Mouse (Mus musculus) olfactory bulb, adult 2 months (tissue): ENCODE results near the gene Ctrb1.

Experiments used
- CTCF ChIP-seq: fragments of 200-500 bp; IDR thresholded peaks from 2 replicates; pipeline ENCODE4 v1.5.1; 2012; ENCODE audit warnings: low read depth, mild to moderate bottlenecking, low read length, moderate library complexity; ENCODE audit not compliant: insufficient read depth
- POLR2A ChIP-seq: fragments of 200-500 bp; IDR thresholded peaks from 2 replicates; pipeline ENCODE4 v1.6.1; 2012; ENCODE audit warnings: mild to moderate bottlenecking, low read depth, low read length, moderate library complexity; ENCODE audit not compliant: insufficient read depth

DNA sequence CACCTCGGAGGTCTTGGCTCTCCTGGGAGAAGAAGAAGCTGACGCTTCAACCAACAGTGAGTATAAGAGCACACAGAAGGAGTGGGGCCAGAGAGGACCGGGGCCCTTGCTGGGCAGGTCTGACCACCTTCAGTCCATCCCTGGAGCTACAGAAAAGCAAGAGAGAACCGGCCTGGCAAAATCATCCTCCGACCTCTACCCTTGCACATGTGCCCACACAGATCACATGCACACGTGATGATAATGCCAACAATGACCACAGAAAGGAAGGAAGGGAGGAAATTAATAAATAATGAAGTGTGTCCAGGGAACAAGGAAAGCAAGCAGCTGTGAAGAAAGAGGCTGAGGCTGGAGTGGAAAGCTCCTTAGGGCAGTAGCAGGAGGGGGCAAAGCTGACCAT lies 48.1 kb upstream of the Ctrb1 start:
- TF ChIP-seq POLR2A: no peak
- TF ChIP-seq CTCF: no peak
